Mouse (Mus musculus) myocyte (in vitro differentiated cells): ENCODE measurements at regions not wholly inside any gene's neighbourhood (a gene's known extent, or its start where the extent isn't known, plus 50 kb on each side); places are given as distances from the start of the nearest gene placed in this dataset.

ENCODE experiments used
- H3K27me3 ChIP-seq: one replicate; pipeline ENCODE4 v1.6.1; 2011; ENCODE audit not compliant: control insufficient read depth, insufficient read depth, insufficient read length
- H3K36me3 ChIP-seq: one replicate; pipeline ENCODE4 v1.6.1; 2011; ENCODE audit not compliant: control insufficient read depth, insufficient read depth
- H3K4me2 ChIP-seq: one replicate; pipeline ENCODE4 v1.6.1; 2011; ENCODE audit warnings: low read depth, control low read depth
- H3K4me3 ChIP-seq: one replicate; pipeline ENCODE4 v1.5.1; 2011; ENCODE audit warnings: mild to moderate bottlenecking, control low read depth, moderate library complexity
- H3K79me2 ChIP-seq: one replicate; pipeline ENCODE4 v1.6.1; 2011; ENCODE audit not compliant: control insufficient read depth, insufficient read depth
- H3ac ChIP-seq: one replicate; pipeline ENCODE4 v1.6.1; 2011; ENCODE audit not compliant: control insufficient read depth, insufficient read length
- CEBPB ChIP-seq: IDR thresholded peaks from 2 replicates; pipeline ENCODE4 v1.6.1; 2011; ENCODE audit warnings: mild to moderate bottlenecking, moderate library complexity; ENCODE audit not compliant: poor library complexity, insufficient read depth, severe bottlenecking
- E2F4 ChIP-seq: IDR thresholded peaks from one replicate; pipeline ENCODE4 v1.6.1; 2011; ENCODE audit warnings: mild to moderate bottlenecking, control low read depth, moderate library complexity; ENCODE audit not compliant: insufficient read depth
- MAX ChIP-seq: IDR thresholded peaks from one replicate; pipeline ENCODE4 v1.6.1; 2011; ENCODE audit warnings: low read depth, mild to moderate bottlenecking, control low read depth
- MYOD1 ChIP-seq, 3 experiments: IDR thresholded peaks; one replicate each; pipeline ENCODE4 v1.6.1; 2011; ENCODE audit warnings: control low read depth in 2 of 3, low read depth in 2 of 3, mild to moderate bottlenecking in 2 of 3, moderate library complexity in 1 of 3; ENCODE audit not compliant: insufficient read length in 2 of 3, control insufficient read depth in 1 of 3
- MYOG ChIP-seq, 3 experiments: IDR thresholded peaks; one replicate each; pipeline ENCODE4 v1.6.1; 2011; ENCODE audit warnings: control low read depth in 2 of 3, low read depth in 2 of 3, mild to moderate bottlenecking in 2 of 3; ENCODE audit not compliant: insufficient read length in 2 of 3, control insufficient read depth in 1 of 3, insufficient read depth in 1 of 3
- POLR2A ChIP-seq: IDR thresholded peaks from one replicate; pipeline ENCODE4 v1.6.1; 2011; ENCODE audit warnings: low read depth, mild to moderate bottlenecking, control low read depth, moderate library complexity; ENCODE audit not compliant: insufficient read length
- POLR2AphosphoS2 ChIP-seq: IDR thresholded peaks from one replicate; pipeline ENCODE4 v1.6.1; 2011; ENCODE audit warnings: low read depth, control low read depth; ENCODE audit not compliant: insufficient read length
- REST ChIP-seq: IDR thresholded peaks from one replicate; pipeline ENCODE4 v1.6.1; 2011; ENCODE audit warnings: mild to moderate bottlenecking, control low read depth, moderate library complexity; ENCODE audit not compliant: insufficient read depth, insufficient read length
- SRF ChIP-seq: IDR thresholded peaks from one replicate; pipeline ENCODE4 v1.6.1; 2011; ENCODE audit warnings: low read depth; ENCODE audit not compliant: control insufficient read depth, insufficient read length
- TCF12 ChIP-seq: IDR thresholded peaks from one replicate; pipeline ENCODE4 v1.6.1; 2011; ENCODE audit warnings: mild to moderate bottlenecking, control low read depth; ENCODE audit not compliant: poor library complexity, insufficient read depth, severe bottlenecking
- TCF3 ChIP-seq: IDR thresholded peaks from one replicate; pipeline ENCODE4 v1.6.1; 2011; ENCODE audit warnings: low read depth, control low read depth; ENCODE audit not compliant: insufficient read length
- USF1 ChIP-seq: IDR thresholded peaks from one replicate; pipeline ENCODE4 v1.6.1; 2011; ENCODE audit warnings: low read depth, mild to moderate bottlenecking, control low read depth, moderate library complexity

DNA sequence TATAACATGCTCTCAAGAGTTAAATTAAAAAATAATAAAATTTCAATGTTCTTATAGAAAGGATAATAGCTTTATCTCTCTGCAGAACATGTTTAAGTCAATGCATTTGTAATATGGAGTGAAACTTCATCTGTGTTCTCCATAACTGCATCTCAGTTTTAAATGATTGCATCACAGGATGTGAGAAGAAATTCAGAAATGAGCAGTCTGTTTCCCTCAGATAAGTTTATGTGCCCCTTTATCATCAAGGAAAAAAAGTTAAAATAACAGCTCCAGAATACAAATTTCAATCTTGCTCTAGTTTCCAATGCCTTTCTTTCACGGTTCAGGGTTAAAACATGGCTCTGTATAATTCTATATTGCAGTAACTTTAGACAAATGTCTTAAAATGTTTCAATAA is 1048.3 kb downstream of the Pla2g4a start:
- no peak overlapping the region for H3K4me3 ChIP-seq
- H3K4me2 ChIP-seq = no peak overlapping the region
- no peak overlapping the region for H3ac ChIP-seq
- H3K36me3 ChIP-seq = no peaks in the 10 kb centered on the region
- no peaks in the 10 kb centered on the region for H3K27me3 ChIP-seq
- no peak for TF ChIP-seq POLR2A
- no peak for TF ChIP-seq REST
- no peak for TF ChIP-seq USF1
- no peak for TF ChIP-seq MYOD1 (IDR thresholded peaks at IDR 0.05; ENCODE audit: control insufficient read depth in 1 of 3, insufficient read length in 2 of 3, low read depth in 2 of 3)
- TF ChIP-seq TCF12 = no peak
- TF ChIP-seq POLR2AphosphoS2 = no peak
- TF ChIP-seq TCF3 = no peak
- TF ChIP-seq SRF = no peak
- TF ChIP-seq E2F4 = no peak
- no peak for TF ChIP-seq MYOG (IDR thresholded peaks at IDR 0.05; ENCODE audit: control insufficient read depth in 1 of 3, insufficient read depth in 1 of 3, insufficient read length in 2 of 3, low read depth in 2 of 3)
- TF ChIP-seq CEBPB = no peak
- no peak for TF ChIP-seq MAX
- H3K79me2 ChIP-seq = no peaks in the 10 kb centered on the region

DNA sequence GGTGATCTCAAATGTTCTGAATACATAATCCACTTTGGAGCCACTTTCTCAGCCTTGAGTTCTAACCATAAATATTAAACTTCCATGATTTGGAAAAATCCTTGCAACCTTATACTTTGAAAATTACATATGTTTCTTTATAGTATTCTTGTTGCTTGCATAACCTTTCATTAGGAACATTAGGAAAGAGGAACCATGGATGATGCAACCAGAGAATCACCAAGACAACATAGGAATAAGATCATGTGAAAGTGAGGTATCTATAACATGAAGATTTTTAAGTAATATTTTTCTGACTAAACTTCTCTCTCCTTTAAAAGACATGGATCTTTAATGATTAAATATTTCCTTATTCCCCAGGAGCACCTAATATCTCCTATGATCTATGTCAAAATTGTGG is 1057.0 kb downstream of the Pla2g4a start:
- no peak overlapping the region for H3K4me2 ChIP-seq
- H3K4me3 ChIP-seq = no peak overlapping the region
- no peak overlapping the region for H3ac ChIP-seq
- H3K27me3 ChIP-seq = no peaks in the 10 kb centered on the region
- H3K79me2 ChIP-seq = no peaks in the 10 kb centered on the region
- H3K36me3 ChIP-seq = no peaks in the 10 kb centered on the region
- TF ChIP-seq POLR2AphosphoS2 (no peak), MAX (no peak), MYOD1 (IDR thresholded peaks at IDR 0.05; ENCODE audit: control insufficient read depth in 1 of 3, insufficient read length in 2 of 3, low read depth in 2 of 3) (no peak), REST (no peak), TCF12 (no peak), POLR2A (no peak), CEBPB (no peak)

DNA sequence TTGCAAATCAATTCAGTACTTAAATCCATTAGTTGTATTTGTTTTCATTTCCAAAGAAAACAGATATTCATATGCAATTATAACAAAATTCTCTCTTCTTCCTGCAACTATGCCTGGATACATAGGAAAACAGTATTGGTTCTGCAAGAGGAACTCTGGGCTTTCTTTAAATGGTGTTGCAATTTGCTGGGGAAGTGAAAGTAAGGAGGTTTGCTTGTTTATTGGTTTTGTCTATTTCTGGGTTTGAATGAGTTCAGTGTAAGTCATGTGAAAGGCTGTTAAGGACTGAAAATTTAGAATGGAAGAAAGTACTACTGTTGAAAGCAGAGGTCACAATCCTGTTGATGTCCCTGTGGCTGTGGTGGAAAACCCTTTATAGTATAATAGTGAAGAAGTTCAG is 1058.0 kb downstream of the Pla2g4a start:
- Histone ChIP-seq H3ac (no peak overlapping the region), H3K36me3 (no peaks in the 10 kb centered on the region), H3K79me2 (no peaks in the 10 kb centered on the region), H3K4me3 (no peak overlapping the region), H3K27me3 (no peaks in the 10 kb centered on the region), H3K4me2 (no peak overlapping the region)
- TF ChIP-seq USF1 (no peak), MYOG (IDR thresholded peaks at IDR 0.05; ENCODE audit: control insufficient read depth in 1 of 3, insufficient read depth in 1 of 3, insufficient read length in 2 of 3, low read depth in 2 of 3) (no peak), MAX (no peak), SRF (no peak), POLR2A (no peak), MYOD1 (IDR thresholded peaks at IDR 0.05; ENCODE audit: control insufficient read depth in 1 of 3, insufficient read length in 2 of 3, low read depth in 2 of 3) (no peak), TCF12 (no peak), TCF3 (no peak), E2F4 (no peak), CEBPB (no peak)

DNA sequence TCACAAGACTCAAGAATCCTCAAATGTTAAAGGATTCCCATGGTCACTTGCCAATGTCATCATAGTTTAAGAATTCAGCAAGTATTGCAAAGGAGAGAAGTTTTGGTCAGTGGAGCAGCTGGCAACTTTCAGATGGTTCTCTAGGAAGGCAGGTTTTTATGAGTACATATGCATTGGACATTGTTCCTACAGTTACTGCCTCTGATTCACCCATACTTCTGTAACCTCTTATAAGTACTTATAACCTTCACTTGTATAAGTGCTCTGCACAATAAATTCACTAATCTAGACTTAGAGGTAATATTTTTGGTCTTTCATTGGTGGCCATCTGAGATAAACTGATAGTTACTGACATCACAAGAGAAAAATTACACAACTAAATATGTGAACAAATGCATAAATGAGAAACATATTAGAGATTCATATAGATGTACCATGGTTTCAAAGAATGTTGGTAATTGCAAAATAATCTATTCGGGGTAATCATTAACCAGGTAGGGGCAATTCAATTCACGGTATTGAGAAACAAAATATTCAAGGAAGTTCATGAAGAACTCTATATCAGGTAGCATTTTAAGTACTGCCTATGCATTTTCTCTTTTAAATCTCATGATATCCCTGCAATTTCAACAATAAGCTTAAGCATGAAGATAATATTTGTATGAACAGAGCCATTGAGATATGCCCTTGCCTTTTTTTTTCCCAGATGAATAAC is 1059.6 kb downstream of the Pla2g4a start:
- TF ChIP-seq REST = no peak
- no peak for TF ChIP-seq SRF
- no peak for TF ChIP-seq MYOG (IDR thresholded peaks at IDR 0.05; ENCODE audit: control insufficient read depth in 1 of 3, insufficient read depth in 1 of 3, insufficient read length in 2 of 3, low read depth in 2 of 3)
- no peak for TF ChIP-seq TCF3
- no peak for TF ChIP-seq E2F4
- TF ChIP-seq MAX = no peak
- no peak for TF ChIP-seq POLR2AphosphoS2
- H3K79me2 ChIP-seq = no peaks in the 10 kb centered on the region
- H3K4me2 ChIP-seq = no peak overlapping the region
- H3K4me3 ChIP-seq = no peak overlapping the region
- H3K27me3 ChIP-seq = no peaks in the 10 kb centered on the region
- H3K36me3 ChIP-seq = no peaks in the 10 kb centered on the region
- H3ac ChIP-seq = no peak overlapping the region

DNA sequence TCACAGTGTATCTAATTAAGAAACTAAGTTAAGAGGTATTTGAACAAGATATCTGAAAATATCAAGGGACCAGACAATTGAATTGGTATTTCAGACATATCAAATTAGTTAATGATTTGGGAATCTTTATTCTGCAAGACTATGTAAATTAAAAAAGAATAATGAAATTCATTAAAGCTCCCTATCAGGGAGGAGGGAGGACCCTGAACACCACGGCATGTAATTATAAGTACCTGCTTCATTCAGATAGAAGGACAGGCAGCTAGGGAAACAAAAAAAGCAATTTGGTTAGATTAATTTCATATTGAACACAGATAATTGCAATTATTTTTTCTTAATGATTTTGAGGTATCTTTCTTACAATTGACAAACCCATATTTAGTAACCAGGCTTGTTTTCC is 1090.3 kb downstream of the Pla2g4a start:
- TF ChIP-seq CEBPB = no peak
- TF ChIP-seq MAX = no peak
- TF ChIP-seq TCF12 = no peak
- no peak for TF ChIP-seq USF1
- no peak for TF ChIP-seq POLR2AphosphoS2
- TF ChIP-seq MYOD1 (IDR thresholded peaks at IDR 0.05; ENCODE audit: control insufficient read depth in 1 of 3, insufficient read length in 2 of 3, low read depth in 2 of 3) = no peak
- H3K4me2 ChIP-seq = no peak overlapping the region
- H3K36me3 ChIP-seq = no peaks in the 10 kb centered on the region
- no peaks in the 10 kb centered on the region for H3K79me2 ChIP-seq
- no peak overlapping the region for H3K4me3 ChIP-seq
- no peaks in the 10 kb centered on the region for H3K27me3 ChIP-seq
- no peak overlapping the region for H3ac ChIP-seq
